Mouse (Mus musculus): ENCODE measurements around the gene Csnk1e. TPM values are rescaled to one million over a fixed set of nuclear protein-coding genes. Genes with fewer than 3 reads are reported as not detected.

Gene Csnk1e
- polyA plus RNA-seq, 1 experiment from 2014 or later: 213 TPM

- Histone ChIP-seq H3K27me3 (ENCODE audit: control insufficient read depth, insufficient read depth, low read length) (no peaks in the 10 kb centered on the region), H3K4me3 (replicated peaks; ENCODE audit: low read length) (no peak overlapping the region), H3K9me3 (ENCODE audit: control insufficient read depth, low read length) (no peaks in the 10 kb centered on the region), H3K9ac (no peak overlapping the region), H3K4me2 (replicated peaks) (no peak overlapping the region), H3K27ac (no peak overlapping the region), H3K4me1 (replicated peaks; ENCODE audit: control insufficient read depth, insufficient read depth, low read length) (no peaks in the 10 kb centered on the region), H3K36me3 (replicated peaks; ENCODE audit: control insufficient read depth, insufficient read depth) (peaks cover 84% of the 10 kb centered on the region)
- WGBS: 73% methylated on average over 14 of the region's 14 CpGs
- no peak for ATAC-seq (ENCODE audit: low FRiP score)
- DNase-seq (ENCODE audit: low spot score): no peak
Measured at GRCm38 (mm10) chr15:79368313-79368811, 87.0 kb downstream of the Csnk1e start.

MicroRNA genes within 50 kb of the gene (microRNA counts, 519-probe panel; counts per million panel counts)
- microRNA mmu-miR-1943: not detected

Small RNAs within 50 kb of the gene (microRNA-seq; reads per million reads assigned to microRNA genes)
- not detected for gene Gm44302
- gene Mir1943: 2.3 reads per million, percentile 7 among the genes with 10 or more reads in this experiment

Other genes with a start within 250 kb of the Csnk1e start
- gene Pick1, start 226.4 kb downstream of the Csnk1e start, polyA plus RNA-seq (2014; fragmentation: Nextera tagmentation; extraction: Ambion mirVana): 45.8 and 48.2 TPM in 2 replicates
- gene Gm49486, start 226.2 kb downstream of the Csnk1e start, polyA plus RNA-seq (2014; fragmentation: Nextera tagmentation; extraction: Ambion mirVana): 1.1 TPM in 2 replicates
- gene Slc16a8, start 200.8 kb downstream of the Csnk1e start, polyA plus RNA-seq (2014; fragmentation: Nextera tagmentation; extraction: Ambion mirVana): 0.90 and 1.2 TPM in 2 replicates
- 2.3 and 2.6 TPM in 2 replicates for gene Baiap2l2, start 170.0 kb downstream of the Csnk1e start, polyA plus RNA-seq (2014; fragmentation: Nextera tagmentation; extraction: Ambion mirVana)
- gene Pla2g6, start 127.2 kb downstream of the Csnk1e start, polyA plus RNA-seq (2014; fragmentation: Nextera tagmentation; extraction: Ambion mirVana): 21.2 and 22.9 TPM in 2 replicates
- gene Maff, start 108.9 kb downstream of the Csnk1e start, polyA plus RNA-seq (2014; fragmentation: Nextera tagmentation; extraction: Ambion mirVana): 1.1 TPM in 2 replicates
- gene Tmem184b, start 52.0 kb downstream of the Csnk1e start, polyA plus RNA-seq (2014; fragmentation: Nextera tagmentation; extraction: Ambion mirVana): 39.9 and 40.0 TPM in 2 replicates
- not detected in 2 replicates for gene Kcnj4, start 49.7 kb upstream of the Csnk1e start, polyA plus RNA-seq (2014; fragmentation: Nextera tagmentation; extraction: Ambion mirVana)
- gene Kdelr3, start 60.8 kb upstream of the Csnk1e start, polyA plus RNA-seq (2014; fragmentation: Nextera tagmentation; extraction: Ambion mirVana): 8.1 and 10.1 TPM in 2 replicates
- gene Ddx17, start 91.2 kb upstream of the Csnk1e start, polyA plus RNA-seq (2014; fragmentation: Nextera tagmentation; extraction: Ambion mirVana): 87.3 and 92.4 TPM in 2 replicates
- 0.80 and 1.4 TPM in 2 replicates for gene Dmc1, start 149.5 kb upstream of the Csnk1e start, polyA plus RNA-seq (2014; fragmentation: Nextera tagmentation; extraction: Ambion mirVana)
- gene Fam227a, start 203.4 kb upstream of the Csnk1e start, polyA plus RNA-seq (2014; fragmentation: Nextera tagmentation; extraction: Ambion mirVana): 3.3 and 7.6 TPM in 2 replicates
- gene Cby1, start 203.6 kb upstream of the Csnk1e start, polyA plus RNA-seq (2014; fragmentation: Nextera tagmentation; extraction: Ambion mirVana): 85.4 and 85.5 TPM in 2 replicates
- 241 and 244 TPM in 2 replicates for gene Tomm22, start 215.3 kb upstream of the Csnk1e start, polyA plus RNA-seq (2014; fragmentation: Nextera tagmentation; extraction: Ambion mirVana)
- 16.1 and 18.6 TPM in 2 replicates for gene Josd1, start 232.4 kb upstream of the Csnk1e start, polyA plus RNA-seq (2014; fragmentation: Nextera tagmentation; extraction: Ambion mirVana)
- gene Gtpbp1, start 235.3 kb upstream of the Csnk1e start, polyA plus RNA-seq (2014; fragmentation: Nextera tagmentation; extraction: Ambion mirVana): 43.1 and 43.4 TPM in 2 replicates